Mouse (Mus musculus): ENCODE results near the gene Commd1.

Commd1 gene

GRCm38 (mm10) chr11:22857705-22858440, 124.3 kb downstream of the Commd1 start:
- DNase-seq = no peak

- no peak for DNase-seq
Observed at GRCm38 (mm10) chr11:22857106-22857704, 125.0 kb downstream of the Commd1 start.

DNA sequence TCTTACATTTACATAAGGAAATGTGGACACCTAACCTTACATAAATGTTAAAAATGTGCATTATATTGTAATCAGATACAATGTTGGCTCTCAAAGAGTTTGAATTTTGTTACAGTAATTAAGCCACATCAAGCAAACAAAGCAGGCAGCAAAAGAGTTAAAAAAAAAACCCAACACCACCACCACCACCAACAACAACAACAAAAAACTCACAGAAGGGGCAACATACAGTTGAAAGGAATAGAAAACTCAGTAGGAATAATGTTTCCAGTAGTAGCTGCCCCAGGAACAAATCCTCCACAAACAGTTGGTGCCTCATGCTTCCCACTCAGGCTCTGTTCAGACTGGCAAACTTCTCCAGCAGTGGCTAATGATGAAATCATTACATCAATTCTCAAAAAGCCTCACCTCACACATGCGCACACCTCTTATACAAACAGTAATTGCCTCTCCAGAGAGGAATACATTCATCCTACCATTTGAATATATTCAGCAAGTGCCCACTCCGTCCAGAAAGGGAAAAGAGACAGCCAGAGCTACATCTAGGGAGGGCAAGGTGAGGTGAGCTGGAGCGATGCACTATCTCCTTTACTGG, 125.7 kb downstream of the Commd1 start:
- no peak for DNase-seq

- DNase-seq = no peak
Observed at GRCm38 (mm10) chr11:22854571-22854970, 127.6 kb downstream of the Commd1 start.

DNA sequence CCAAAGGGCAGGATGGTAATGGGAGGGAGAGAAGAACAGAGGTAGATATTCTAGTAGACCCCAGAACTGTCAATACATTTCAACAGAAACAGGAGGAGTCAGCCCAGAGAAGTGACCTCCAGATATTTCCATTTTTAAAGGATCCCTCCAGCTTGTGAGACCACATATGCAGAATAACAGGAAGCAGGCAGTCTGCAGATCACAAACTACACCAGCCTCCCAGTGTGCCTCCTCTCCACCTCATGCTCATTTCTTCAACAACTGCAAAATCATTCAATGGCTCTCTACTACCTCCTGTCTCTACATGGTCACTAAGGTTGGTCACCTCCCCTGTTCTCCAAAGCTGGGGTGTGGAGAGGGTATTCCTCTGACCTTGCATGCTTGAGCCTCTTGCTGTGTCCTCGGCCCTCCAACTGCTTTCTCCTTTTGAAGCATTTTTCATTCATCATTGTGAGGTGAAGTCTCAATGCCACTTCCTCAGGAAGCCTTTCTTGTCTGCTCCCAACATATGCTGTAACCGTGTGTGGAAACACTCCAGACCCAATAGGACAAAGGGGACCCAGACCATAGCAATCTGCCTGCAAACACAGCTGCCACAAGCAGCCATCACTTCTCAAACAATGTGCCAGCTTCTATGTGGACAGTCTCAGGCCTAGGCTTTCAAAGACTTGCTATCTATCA, 128.6 kb downstream of the Commd1 start:
- DNase-seq = no peak

- no peak for DNase-seq
Observed at GRCm38 (mm10) chr11:22852510-22852909, 129.7 kb downstream of the Commd1 start.

GRCm38 (mm10) chr11:22851416-22851815, 130.8 kb downstream of the Commd1 start:
- no peak for DNase-seq

DNA sequence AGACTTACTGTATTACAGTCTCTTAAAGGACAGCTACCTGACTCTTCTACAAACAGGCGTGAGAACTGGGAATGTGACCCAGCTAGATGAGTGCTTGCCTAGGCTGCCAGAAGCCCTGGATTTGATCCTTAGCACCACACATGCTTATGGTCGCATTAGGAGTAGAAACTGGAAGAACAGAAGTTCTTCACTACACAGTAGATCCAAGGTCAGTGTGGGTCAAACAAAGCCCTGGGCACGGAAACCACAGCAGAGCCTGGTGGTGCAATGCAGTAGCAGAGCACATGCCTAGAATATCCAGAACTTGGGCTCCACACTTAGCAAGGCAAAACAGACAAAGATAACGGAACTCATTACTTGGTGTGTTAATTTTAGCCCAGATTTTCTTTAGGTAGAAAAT, 132.1 kb downstream of the Commd1 start:
- peak; percentile 66 for DNase-seq

DNA sequence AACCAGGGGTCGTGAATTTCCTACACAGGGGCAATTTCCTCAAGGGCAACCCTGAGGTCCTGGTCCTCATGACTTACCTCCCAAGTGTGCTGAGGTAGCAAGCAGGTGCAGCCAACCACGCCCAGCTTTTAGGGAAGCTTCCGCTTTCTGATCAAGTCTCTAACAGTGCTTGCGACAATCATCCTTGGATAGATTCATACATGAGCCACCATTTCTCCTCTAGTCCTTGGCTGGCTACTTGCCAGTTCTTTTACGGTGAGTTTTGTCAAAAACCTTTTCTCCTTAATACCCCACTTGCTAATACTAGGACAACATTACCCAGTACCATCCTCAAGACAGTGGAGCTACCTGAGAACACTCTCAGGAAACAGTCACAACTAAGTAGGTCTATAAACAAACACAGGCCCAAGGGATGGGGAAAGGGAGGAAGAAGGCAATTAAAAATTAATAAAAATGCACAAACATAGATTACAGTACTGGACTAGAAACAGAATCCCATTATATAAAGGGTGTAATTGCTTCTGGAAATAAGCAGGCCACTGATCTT, 133.5 kb downstream of the Commd1 start:
- no peak for DNase-seq

DNA sequence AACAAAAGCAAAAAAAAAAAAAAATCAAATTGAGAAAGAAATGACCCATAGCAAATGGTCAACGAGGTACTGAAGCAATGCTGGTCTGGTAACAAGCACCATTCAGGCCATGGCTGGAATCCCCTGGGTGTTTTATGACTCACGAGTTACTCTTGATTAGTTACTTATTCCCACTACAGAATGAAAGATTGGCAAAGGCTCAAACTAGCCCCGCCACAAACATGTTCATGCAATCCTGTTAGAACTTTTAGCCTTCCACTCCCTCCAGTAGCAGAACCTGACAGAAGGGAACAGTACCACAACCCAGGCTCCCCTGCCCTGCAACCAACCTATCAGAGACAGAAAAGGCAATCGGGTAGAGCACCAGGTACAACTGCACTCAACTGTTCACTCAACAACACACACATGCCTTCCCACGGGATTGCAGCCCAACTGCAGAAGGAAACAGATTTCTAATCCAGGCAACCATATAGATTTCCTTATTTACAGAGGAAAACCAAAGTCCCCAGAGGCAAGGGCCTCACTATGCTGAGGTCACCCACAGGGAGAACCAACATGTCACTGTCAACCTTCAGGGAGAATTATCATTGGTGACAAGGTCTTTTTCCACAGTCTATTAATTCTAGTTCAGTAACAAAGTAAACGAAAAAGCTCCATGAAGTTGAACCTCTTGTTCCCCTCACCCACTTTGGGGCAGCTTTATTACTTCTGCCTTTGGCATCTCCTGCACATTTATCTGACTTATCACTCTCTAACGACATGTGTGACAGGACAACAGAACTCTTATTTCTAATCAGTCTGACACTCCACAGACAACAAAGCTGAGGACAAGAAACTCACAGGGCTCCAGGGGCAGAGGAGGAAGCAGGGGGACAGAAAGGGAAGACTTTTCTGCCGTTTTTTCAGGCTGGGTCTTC, 134.2 kb downstream of the Commd1 start:
- peak; percentile 87 for DNase-seq

DNA sequence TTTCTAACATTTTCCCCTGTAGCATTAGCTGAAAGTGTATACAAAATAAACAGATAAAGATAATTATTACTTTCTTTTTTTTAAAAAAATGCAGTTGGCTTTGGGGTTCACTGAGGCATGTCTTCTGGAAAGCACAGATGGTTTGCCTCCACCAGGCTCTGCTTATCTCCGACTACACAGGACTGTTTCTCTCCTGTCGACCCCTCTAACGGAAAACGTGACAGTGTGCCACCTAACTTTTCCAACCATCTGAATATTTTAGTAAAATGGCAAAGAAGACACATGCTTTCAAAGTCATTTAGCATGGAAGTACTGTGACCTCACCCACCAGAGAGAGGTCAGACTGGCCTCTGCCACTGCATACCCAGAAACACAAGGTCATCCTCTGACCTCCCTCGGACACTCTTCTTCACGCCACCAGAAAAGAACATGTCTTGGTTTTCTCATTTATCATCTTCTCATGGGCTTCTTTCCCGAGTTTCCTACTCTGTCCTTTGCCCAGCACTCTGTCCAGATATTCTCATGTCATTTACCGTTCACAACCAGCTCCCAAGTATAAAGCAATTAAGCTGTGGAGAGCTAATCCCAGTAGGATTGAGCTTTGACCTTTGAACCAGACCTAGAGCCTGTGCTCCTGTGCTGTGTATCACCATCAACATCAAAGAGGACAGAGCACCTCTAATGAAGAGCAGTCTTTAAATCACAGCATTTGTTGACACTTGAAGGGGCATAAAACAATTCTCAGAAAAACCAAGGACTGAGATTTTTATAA, 135.0 kb downstream of the Commd1 start:
- peak; percentile 68 for DNase-seq
